Mouse (Mus musculus) heart, adult 18-20 months (tissue): ENCODE results near the gene Dennd6b. TPM values are rescaled to one million over a fixed set of nuclear protein-coding genes. Genes with fewer than 3 reads are reported as not detected.

Source experiments
- DNase-seq, 2 experiments: peaks; one replicate each; pipeline ENCODE4 v3.0.0; 2021 to 2022; ENCODE audit warnings: mixed read lengths in 1 of 2
- total RNA-seq, 2 experiments: library from RNA; stranded (reverse); gene quantifications; 2 replicates each; pipeline ENCODE4 v1.2.3; 2021

Gene Dennd6b
- total RNA-seq, 2 experiments from 2014 or later, result 8.3 to 9.6 TPM

GRCm38 (mm10) chr15:89182328-89182741, 14.0 kb downstream of the Dennd6b start:
- DNase-seq, result peak; percentile 67 to 80

- DNase-seq, result peak in 1 of 2 experiments; percentile 33
Observed at GRCm38 (mm10) chr15:89181561-89182270, 14.6 kb downstream of the Dennd6b start.

- peak; percentile 86 to 89 for DNase-seq
Observed at GRCm38 (mm10) chr15:89180571-89181229, 15.6 kb downstream of the Dennd6b start, which contains the start of gene Plxnb2. Gene Plxnb2 (minus strand): TSS chr15:89180788.

- DNase-seq, result peak in 1 of 2 experiments; percentile 71
Observed at GRCm38 (mm10) chr15:89180081-89180541, 16.2 kb downstream of the Dennd6b start.

- no peak for DNase-seq
Observed at GRCm38 (mm10) chr15:89179630-89179964, 16.7 kb downstream of the Dennd6b start.

GRCm38 (mm10) chr15:89178954-89179629, 17.2 kb downstream of the Dennd6b start:
- peak; percentile 87 to 91 for DNase-seq

- DNase-seq, result peak in 1 of 2 experiments; percentile 38
Observed at GRCm38 (mm10) chr15:89178260-89178860, 17.9 kb downstream of the Dennd6b start.

- DNase-seq, result peak; percentile 42 to 68
Observed at GRCm38 (mm10) chr15:89177576-89178259, 18.6 kb downstream of the Dennd6b start.

- DNase-seq, result peak; percentile 92 to 97
Observed at GRCm38 (mm10) chr15:89177121-89177520, 19.2 kb downstream of the Dennd6b start.

GRCm38 (mm10) chr15:89175411-89176155, 20.7 kb downstream of the Dennd6b start:
- peak in 1 of 2 experiments; percentile 17 for DNase-seq

GRCm38 (mm10) chr15:89174889-89175339, 21.4 kb downstream of the Dennd6b start:
- DNase-seq, result no peak

GRCm38 (mm10) chr15:89173906-89174214, 22.4 kb downstream of the Dennd6b start:
- DNase-seq, result peak; percentile 73

GRCm38 (mm10) chr15:89173024-89173905, 23.0 kb downstream of the Dennd6b start:
- peak in 1 of 2 experiments; percentile 35 for DNase-seq

GRCm38 (mm10) chr15:89172276-89172935, 23.9 kb downstream of the Dennd6b start:
- DNase-seq, result peak in 1 of 2 experiments; percentile 50

- no peak for DNase-seq
Observed at GRCm38 (mm10) chr15:89171526-89172051, 24.7 kb downstream of the Dennd6b start.

GRCm38 (mm10) chr15:89170102-89170501, 26.2 kb downstream of the Dennd6b start:
- DNase-seq, result peak; percentile 55 to 72

- peak; percentile 87 to 91 for DNase-seq
Observed at GRCm38 (mm10) chr15:89169431-89169830, 26.9 kb downstream of the Dennd6b start.

GRCm38 (mm10) chr15:89168922-89169321, 27.4 kb downstream of the Dennd6b start:
- peak in 1 of 2 experiments; percentile 26 for DNase-seq

GRCm38 (mm10) chr15:89165478-89165877, 30.8 kb downstream of the Dennd6b start:
- no peak for DNase-seq
